Mouse (Mus musculus): ENCODE measurements around the gene Ncoa3. TPM values are rescaled to one million over a fixed set of nuclear protein-coding genes. Genes with fewer than 3 reads are reported as not detected.

The Ncoa3 gene
- total RNA-seq, 1 experiment = 83.4 TPM

- no peaks in the 10 kb centered on the region for H3K9me3 ChIP-seq (ENCODE audit: control insufficient read depth, insufficient read depth, low read depth, low read length)
- TF ChIP-seq MAFK (IDR thresholded peaks at IDR 0.05; ENCODE audit: insufficient read depth, low read depth, low read length) (no peak), CHD2 (IDR thresholded peaks at IDR 0.05; ENCODE audit: low read depth, low read length) (no peak), HCFC1 (IDR thresholded peaks at IDR 0.05; ENCODE audit: borderline replicate concordance, insufficient read depth, low read length) (no peak), ZC3H11A (IDR thresholded peaks at IDR 0.05; ENCODE audit: borderline replicate concordance, low read depth, low read length) (no peak), ZNF384 (IDR thresholded peaks at IDR 0.05; ENCODE audit: low read depth, low read length) (no peak)
- no peak overlapping the region for H3K27ac ChIP-seq (ENCODE audit: insufficient read depth, low read depth, low read length, poor library complexity, severe bottlenecking)
Measured at GRCm38 (mm10) chr2:165955386-165955785, 37.0 kb upstream of the Ncoa3 start.

GRCm38 (mm10) chr2:165956096-165956740 is 36.2 kb upstream of the Ncoa3 start:
- H3K4me1 ChIP-seq (ENCODE audit: control insufficient read depth in 2 of 2, insufficient read depth in 2 of 2, low read length in 2 of 2, poor library complexity in 1 of 2) = peaks cover 2% of the 10 kb centered on the region in 2 experiments; a peak in 1 of 4 replicates
- no peaks in the 10 kb centered on the region for H3K9me3 ChIP-seq (ENCODE audit: control insufficient read depth, insufficient read depth, low read depth, low read length)
- in situ Hi-C loops (cut with MboI; ENCODE audit: low sequenced_read_pairs in 2 of 2, unreplicated experiment in 2 of 2) = no loop called here
- no peaks in the 10 kb centered on the region for H3K36me3 ChIP-seq (ENCODE audit: control insufficient read depth, insufficient read depth, low read length, poor library complexity, severe bottlenecking)
- no peak for DNase-seq (ENCODE audit: low read depth, low spot score)
- no peak overlapping the region for H3K4me3 ChIP-seq (ENCODE audit: insufficient read depth in 1 of 2, low read depth in 1 of 2, low read length in 2 of 2, poor library complexity in 1 of 2, severe bottlenecking in 1 of 2)
- TF ChIP-seq CHD2 (IDR thresholded peaks at IDR 0.05; ENCODE audit: low read depth, low read length) = no peak
- no peak overlapping the region for H3K9ac ChIP-seq (ENCODE audit: insufficient read depth, low read depth, low read length, poor library complexity, severe bottlenecking)
- H3K27ac ChIP-seq (ENCODE audit: insufficient read depth, low read depth, low read length, poor library complexity, severe bottlenecking) = no peak overlapping the region

More at GRCm38 (mm10) chr2:165955386-165955785, 37.0 kb upstream of the Ncoa3 start:
- Histone ChIP-seq H3K4me3 (ENCODE audit: insufficient read depth in 1 of 2, low read depth in 1 of 2, low read length in 2 of 2, poor library complexity in 1 of 2, severe bottlenecking in 1 of 2) (no peak overlapping the region; a peak in 1 of 4 replicates), H3K4me1 (ENCODE audit: control insufficient read depth in 2 of 2, insufficient read depth in 2 of 2, low read length in 2 of 2, poor library complexity in 1 of 2) (peaks cover 2% of the 10 kb centered on the region in 2 experiments; a peak in 1 of 4 replicates), H3K9ac (ENCODE audit: insufficient read depth, low read depth, low read length, poor library complexity, severe bottlenecking) (no peak overlapping the region), H3K36me3 (ENCODE audit: control insufficient read depth, insufficient read depth, low read length, poor library complexity, severe bottlenecking) (no peaks in the 10 kb centered on the region)
- no peak for DNase-seq (ENCODE audit: low read depth, low spot score)
- in situ Hi-C loops (cut with MboI; ENCODE audit: low sequenced_read_pairs in 2 of 2, unreplicated experiment in 2 of 2) = no loop called here

GRCm38 (mm10) chr2:165957257-165957828 is 35.1 kb upstream of the Ncoa3 start:
- TF ChIP-seq ZNF384 (IDR thresholded peaks at IDR 0.05; ENCODE audit: low read depth, low read length) = no peak
- TF ChIP-seq MAFK (IDR thresholded peaks at IDR 0.05; ENCODE audit: insufficient read depth, low read depth, low read length) = no peak
- no peak for TF ChIP-seq HCFC1 (IDR thresholded peaks at IDR 0.05; ENCODE audit: borderline replicate concordance, insufficient read depth, low read length)
- TF ChIP-seq CHD2 (IDR thresholded peaks at IDR 0.05; ENCODE audit: low read depth, low read length) = no peak
- no peak for TF ChIP-seq ZC3H11A (IDR thresholded peaks at IDR 0.05; ENCODE audit: borderline replicate concordance, low read depth, low read length)
- in situ Hi-C loops (cut with MboI; ENCODE audit: low sequenced_read_pairs in 2 of 2, unreplicated experiment in 2 of 2) = no loop called here
- peaks cover 2 to 4% of the 10 kb centered on the region in 2 experiments; a peak in 1 of 4 replicates for H3K4me1 ChIP-seq (ENCODE audit: control insufficient read depth in 2 of 2, insufficient read depth in 2 of 2, low read length in 2 of 2, poor library complexity in 1 of 2)
- H3K36me3 ChIP-seq (ENCODE audit: control insufficient read depth, insufficient read depth, low read length, poor library complexity, severe bottlenecking) = no peaks in the 10 kb centered on the region
- H3K9ac ChIP-seq (ENCODE audit: insufficient read depth, low read depth, low read length, poor library complexity, severe bottlenecking) = no peak overlapping the region
- DNase-seq (ENCODE audit: low read depth, low spot score) = no peak
- no peak overlapping the region for H3K4me3 ChIP-seq (ENCODE audit: insufficient read depth in 1 of 2, low read depth in 1 of 2, low read length in 2 of 2, poor library complexity in 1 of 2, severe bottlenecking in 1 of 2)
- no peak overlapping the region for H3K27ac ChIP-seq (ENCODE audit: insufficient read depth, low read depth, low read length, poor library complexity, severe bottlenecking)
- no peaks in the 10 kb centered on the region for H3K9me3 ChIP-seq (ENCODE audit: control insufficient read depth, insufficient read depth, low read depth, low read length)

GRCm38 (mm10) chr2:165958556-165958955 is 33.9 kb upstream of the Ncoa3 start:
- peaks cover 2 to 4% of the 10 kb centered on the region in 2 experiments; a peak in 1 of 4 replicates for H3K4me1 ChIP-seq (ENCODE audit: control insufficient read depth in 2 of 2, insufficient read depth in 2 of 2, low read length in 2 of 2, poor library complexity in 1 of 2)
- TF ChIP-seq MAFK (IDR thresholded peaks at IDR 0.05; ENCODE audit: insufficient read depth, low read depth, low read length) (no peak), ZNF384 (IDR thresholded peaks at IDR 0.05; ENCODE audit: low read depth, low read length) (no peak), CHD2 (IDR thresholded peaks at IDR 0.05; ENCODE audit: low read depth, low read length) (no peak), ZC3H11A (IDR thresholded peaks at IDR 0.05; ENCODE audit: borderline replicate concordance, low read depth, low read length) (no peak), HCFC1 (IDR thresholded peaks at IDR 0.05; ENCODE audit: borderline replicate concordance, insufficient read depth, low read length) (no peak)
- no peak overlapping the region for H3K4me3 ChIP-seq (ENCODE audit: insufficient read depth in 1 of 2, low read depth in 1 of 2, low read length in 2 of 2, poor library complexity in 1 of 2, severe bottlenecking in 1 of 2)
- in situ Hi-C loops (cut with MboI; ENCODE audit: low sequenced_read_pairs in 2 of 2, unreplicated experiment in 2 of 2) = no loop called here
- no peak overlapping the region for H3K9ac ChIP-seq (ENCODE audit: insufficient read depth, low read depth, low read length, poor library complexity, severe bottlenecking)
- no peak for DNase-seq (ENCODE audit: low read depth, low spot score)
- no peak overlapping the region for H3K27ac ChIP-seq (ENCODE audit: insufficient read depth, low read depth, low read length, poor library complexity, severe bottlenecking)
- H3K36me3 ChIP-seq (ENCODE audit: control insufficient read depth, insufficient read depth, low read length, poor library complexity, severe bottlenecking) = no peaks in the 10 kb centered on the region
- no peaks in the 10 kb centered on the region for H3K9me3 ChIP-seq (ENCODE audit: control insufficient read depth, insufficient read depth, low read depth, low read length)

Measured in ES-E14 (cell line).